Mouse (Mus musculus) cerebellum, adult 11 months (tissue): ENCODE measurements around the gene Mgam.
"Not testable (repeated sequence)": the region's sequence is repeated elsewhere in the genome, so short reads cannot be mapped to it uniquely, and the experiment has no call there.

Source experiments
- DNase-seq: peaks from one replicate; pipeline ENCODE4 v3.0.0; 2022

The Mgam gene

DNA sequence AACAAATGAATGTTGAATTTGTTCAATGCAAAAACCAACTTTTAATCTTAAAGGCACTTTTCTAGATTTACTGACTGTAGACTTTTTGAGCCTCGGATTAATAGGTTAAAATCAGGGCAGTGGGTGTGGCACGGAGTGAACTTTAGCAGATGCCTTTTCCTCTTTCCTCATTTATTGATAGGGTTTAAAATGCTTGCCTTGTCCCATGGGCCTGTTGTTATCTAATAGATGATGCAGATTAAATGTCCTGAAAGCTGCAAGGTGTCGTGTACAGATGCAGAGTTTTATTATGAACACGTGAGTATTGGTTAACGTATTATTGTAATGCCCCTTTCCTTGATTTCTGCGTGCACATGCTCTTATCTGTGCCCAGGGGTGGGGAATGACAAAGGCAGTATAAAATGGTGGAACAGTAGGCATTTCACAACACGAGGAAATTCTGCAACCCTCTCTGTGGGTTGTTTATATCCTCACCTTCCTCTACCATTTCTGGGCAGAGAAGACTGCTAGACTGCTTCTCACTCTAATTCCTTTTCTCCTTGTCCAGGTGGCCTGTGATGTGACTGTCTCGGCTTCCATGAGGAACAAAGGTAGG is at the start of gene Mgam:
Gene Mgam, plus strand, starts transcription at position 426 of the 595 bp plus-strand sequence.
- DNase-seq, result no peak

DNA sequence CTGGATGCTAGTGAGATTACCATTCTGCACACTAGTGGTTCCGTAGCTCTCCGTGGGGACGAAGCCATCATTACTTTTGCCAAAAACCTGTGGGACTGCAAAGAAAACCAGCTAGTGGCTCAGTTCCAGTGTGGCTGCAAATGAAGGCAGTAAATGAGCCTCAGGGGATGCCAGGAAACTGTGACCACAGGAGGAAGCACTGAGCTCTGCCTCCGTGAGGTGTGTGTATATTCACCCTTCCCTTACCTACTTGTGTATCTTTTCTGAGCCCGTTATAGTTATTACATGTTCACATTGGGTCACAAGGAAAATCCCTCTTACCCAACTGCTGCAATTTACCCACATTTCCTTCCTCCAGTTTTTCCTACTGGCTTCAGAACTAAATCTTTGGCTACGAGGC is 44.3 kb upstream of the Mgam start:
- DNase-seq, result no peak

DNA sequence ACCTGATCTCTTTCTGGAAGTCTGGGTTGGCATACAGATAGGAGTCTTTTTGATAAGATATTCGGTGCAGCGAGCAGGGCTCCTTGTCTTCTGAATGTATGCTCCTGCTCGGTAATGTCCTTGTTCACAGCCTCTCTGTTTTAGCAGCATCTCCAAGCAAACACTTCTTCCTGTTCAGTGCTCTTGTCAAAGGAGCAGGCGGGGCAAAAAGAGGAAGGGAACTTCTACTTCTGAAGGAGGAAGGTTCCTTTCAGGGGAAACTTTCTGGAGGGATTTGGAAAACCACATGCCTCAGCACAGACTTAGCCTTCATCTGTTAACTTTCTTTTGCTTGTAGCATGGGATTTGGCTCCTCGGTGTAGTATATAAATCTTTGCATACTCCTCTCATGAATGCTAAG is 43.0 kb upstream of the Mgam start, which contains the start of gene Clec5a:
Gene Clec5a, minus strand, starts transcription at position 177 of the 400 bp plus-strand sequence.
- DNase-seq, result no peak

GRCm38 (mm10) chr6:40588346-40588745 is 40.3 kb upstream of the Mgam start:
- DNase-seq, result no peak

DNA sequence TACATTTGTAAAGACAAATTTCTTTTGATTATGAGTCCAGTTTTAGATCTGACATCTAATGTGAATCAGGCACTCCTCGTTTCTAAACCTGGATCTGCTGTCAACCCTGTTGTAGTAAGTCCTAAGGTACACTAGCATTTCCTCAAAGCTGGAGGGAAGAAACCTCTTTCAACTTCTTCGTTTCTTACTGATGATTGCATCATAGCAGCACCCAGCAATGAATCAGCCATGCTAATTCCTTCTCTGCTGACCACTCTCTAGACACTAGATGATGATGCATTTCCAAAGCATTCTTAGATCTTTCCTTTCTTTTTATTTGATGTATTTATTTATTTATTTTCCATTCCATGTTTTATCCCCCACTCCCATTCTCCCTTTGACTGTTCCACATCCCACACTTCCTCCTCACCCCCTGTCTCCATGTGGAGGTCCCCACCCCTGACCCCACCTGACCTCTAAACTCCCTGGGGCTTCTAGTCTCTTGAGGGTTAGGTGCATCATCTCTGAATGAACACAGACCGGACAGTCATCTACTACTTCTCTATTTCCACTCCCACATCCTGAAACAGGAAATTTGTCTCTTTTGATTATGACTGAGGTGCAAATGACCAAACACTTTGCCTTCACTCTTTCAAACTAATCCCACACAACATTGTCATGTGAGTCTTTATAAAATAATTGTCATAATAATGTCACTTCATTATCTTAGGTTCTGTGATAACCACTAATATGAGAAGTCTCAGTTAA is 33.7 kb upstream of the Mgam start:
- no peak for DNase-seq

GRCm38 (mm10) chr6:40598546-40598945 is 30.1 kb upstream of the Mgam start:
- DNase-seq, result not testable (repeated sequence)

GRCm38 (mm10) chr6:40607431-40607830 is 21.2 kb upstream of the Mgam start:
- DNase-seq, result peak; percentile 3

DNA sequence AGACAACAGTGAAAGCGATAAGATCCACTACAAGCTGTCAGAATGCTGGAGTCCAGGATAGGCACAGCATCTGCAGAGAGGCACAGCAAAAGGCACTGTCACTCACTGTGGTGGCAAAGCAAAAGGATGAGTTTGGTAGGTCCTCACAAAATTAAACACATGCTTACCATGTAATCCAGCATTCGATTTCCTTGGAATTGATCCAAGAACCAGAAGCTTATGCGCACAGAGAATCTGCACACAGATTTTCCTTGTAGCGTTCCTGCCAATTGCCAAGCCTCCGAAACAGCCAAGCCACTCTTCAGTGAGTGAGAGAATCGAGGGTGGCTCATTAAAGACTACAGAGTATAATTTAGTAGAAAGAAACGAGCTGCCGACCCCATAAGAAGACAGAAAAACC is 18.4 kb upstream of the Mgam start:
- DNase-seq, result no peak

DNA sequence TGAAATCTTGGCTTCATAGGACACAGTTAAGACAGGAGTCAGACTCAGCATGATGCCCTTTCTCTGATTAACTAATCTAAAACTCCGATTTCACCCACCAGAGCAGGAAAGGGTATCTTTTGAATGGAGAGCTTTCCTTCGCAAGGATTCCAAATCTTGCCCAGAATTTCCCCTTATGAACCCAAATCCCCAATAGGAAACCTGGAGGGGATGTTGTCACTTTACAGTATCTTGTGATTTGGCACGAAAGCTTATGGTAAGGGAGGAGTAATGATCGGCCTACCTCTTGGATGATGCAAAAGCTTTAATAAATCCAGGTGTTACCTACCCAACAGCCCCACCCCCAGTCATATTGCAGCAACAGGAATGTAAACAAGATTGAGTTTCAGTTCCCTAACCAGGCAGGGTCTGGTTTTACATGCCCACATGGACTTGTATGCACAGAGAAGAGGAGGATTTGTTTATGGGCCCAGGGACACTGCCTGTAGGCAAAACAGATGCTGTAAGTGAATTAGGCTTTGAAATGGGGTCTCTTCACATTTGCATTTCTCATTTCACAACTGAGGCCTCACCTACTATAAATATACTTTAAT is 15.3 kb upstream of the Mgam start, which contains the start of gene Tas2r138:
Gene Tas2r138, minus strand, starts transcription at position 51 of the 593 bp plus-strand sequence.
- DNase-seq, result no peak

DNA sequence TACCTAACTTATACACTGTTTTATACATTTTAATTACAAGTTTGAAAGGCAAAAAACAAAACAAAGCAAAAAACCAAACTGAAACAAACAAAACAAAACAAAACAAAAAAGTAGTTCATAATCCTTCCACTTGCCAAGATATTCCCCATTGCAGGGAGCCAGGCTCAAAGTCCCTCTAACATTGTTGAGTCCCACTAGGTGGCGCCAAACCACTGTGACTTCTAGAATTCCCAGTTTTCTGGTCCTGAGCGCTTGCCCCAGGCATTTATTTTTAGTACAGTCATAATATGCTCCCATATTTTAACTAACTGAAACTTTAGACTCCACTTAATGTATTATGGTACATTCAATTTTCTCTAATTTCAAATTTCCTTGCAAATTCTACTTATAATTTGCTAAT is 10.7 kb upstream of the Mgam start:
- DNase-seq, result peak; percentile 27

DNA sequence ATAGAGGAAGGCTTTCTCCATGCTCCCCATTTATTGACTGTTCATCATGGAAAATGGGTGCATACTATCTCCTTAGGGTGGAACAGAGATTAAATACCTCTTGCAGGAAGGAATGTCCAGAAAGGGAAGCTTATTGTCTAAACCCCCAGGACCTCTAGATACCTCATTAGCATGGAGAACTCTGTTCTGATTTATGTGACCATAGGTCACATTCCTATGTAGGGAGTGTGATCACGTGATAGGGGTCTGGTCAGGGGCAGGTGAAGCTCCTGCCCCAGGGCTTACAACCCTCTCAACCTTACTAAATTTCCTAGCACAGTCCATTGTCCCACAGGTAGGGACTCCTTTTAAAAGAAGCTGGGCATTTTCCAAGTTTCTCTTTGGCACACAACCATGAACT is 2.5 kb upstream of the Mgam start:
- DNase-seq, result no peak

- DNase-seq, result no peak
These were observed 6.0 kb downstream of the Mgam start for GRCm38 (mm10) chr6:40634640-40635071.

- no peak for DNase-seq
These were observed 6.9 kb downstream of the Mgam start for GRCm38 (mm10) chr6:40635559-40635958.

GRCm38 (mm10) chr6:40637755-40638154 is 9.1 kb downstream of the Mgam start:
- no peak for DNase-seq

- DNase-seq, result no peak
These were observed 12.3 kb downstream of the Mgam start for GRCm38 (mm10) chr6:40640710-40641538.

- DNase-seq, result no peak
These were observed 17.1 kb downstream of the Mgam start for GRCm38 (mm10) chr6:40645701-40646100.

GRCm38 (mm10) chr6:40650953-40651352 is 22.3 kb downstream of the Mgam start:
- DNase-seq, result no peak

DNA sequence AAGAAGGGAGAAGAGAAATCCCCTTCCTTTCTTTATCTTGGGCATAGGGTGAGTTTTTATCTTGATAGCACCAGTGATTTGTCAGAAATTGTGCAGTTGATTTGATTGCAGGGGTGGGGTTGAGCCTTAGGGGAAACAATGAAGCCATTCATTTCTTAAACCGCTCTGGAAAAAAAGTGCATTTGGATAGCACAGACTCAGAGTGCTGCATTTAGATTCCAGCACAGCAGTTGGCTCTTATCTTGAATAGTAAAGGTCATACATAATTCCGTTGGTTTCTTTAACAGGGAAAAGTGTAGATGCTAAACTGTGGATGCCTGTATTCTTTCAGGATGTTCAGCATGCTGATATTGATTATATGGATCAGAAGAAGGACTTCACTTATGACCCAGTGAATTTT is 32.3 kb downstream of the Mgam start:
- no peak for DNase-seq

DNA sequence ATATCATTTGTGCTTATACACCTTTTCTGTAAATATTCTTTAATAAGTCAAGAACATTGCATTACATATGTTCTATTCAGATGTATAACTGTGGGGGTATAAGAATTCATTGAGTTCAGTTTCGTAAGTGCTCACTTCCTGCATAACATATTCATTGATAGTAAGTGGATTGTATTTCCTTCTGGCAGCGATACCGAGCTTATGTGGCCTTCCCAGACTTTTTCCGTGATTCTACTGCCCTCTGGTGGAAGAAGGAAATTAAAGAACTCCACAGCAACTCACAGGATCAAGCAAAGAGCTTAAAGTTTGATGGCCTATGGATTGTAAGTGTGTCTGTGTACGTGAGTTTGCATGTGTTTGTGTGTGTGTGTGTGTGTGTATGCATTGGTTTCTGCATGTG is 60.5 kb downstream of the Mgam start:
- peak; percentile 21 for DNase-seq

DNA sequence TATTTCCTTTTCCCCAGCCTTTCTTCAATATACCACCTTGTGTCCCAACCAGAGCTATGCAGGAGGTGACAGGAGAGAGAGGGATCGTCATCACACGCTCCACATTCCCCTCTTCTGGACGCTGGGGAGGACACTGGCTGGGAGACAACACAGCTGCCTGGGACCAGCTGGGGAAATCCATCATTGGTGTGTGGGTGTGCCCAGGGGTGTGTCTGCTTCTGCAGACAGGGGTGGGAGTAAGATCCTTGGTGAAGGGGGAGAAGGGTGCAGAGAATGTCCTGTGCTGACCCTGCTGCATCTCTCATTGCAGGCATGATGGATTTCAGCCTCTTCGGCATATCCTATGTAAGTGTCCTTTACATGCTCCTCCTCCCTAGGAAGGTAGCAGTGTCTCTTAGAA is 63.4 kb downstream of the Mgam start:
- DNase-seq, result not testable (repeated sequence)

- DNase-seq, result not testable (repeated sequence)
These were observed 84.9 kb downstream of the Mgam start for GRCm38 (mm10) chr6:40713494-40713893.

DNA sequence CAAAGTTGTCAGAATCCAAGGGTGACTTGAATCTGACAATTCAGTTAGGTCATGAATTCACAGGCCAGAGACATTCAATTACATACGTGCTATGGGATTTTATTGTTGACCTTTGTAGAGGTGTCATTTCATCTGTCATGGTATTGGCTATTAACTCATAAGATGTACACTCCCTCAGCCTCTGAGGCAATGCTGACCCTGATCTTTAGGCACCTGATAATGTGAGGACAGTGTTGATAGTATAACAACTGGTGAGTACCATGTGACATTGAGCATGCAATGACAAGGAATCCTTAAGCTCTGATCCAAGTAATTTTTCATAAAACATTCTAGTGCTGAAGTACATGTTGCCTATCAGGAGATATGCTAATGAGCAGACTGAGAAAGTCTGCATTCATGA is 87.1 kb downstream of the Mgam start:
- no peak for DNase-seq

- not testable (repeated sequence) for DNase-seq
These were observed 99.9 kb downstream of the Mgam start for GRCm38 (mm10) chr6:40728506-40728905.
